Mouse (Mus musculus): ENCODE results near the gene Vstm5. TPM values are rescaled to one million over a fixed set of nuclear protein-coding genes. Genes with fewer than 3 reads are reported as not detected.

Vstm5 gene
- polyA plus RNA-seq, 1 experiment = 1.7 TPM

DNA sequence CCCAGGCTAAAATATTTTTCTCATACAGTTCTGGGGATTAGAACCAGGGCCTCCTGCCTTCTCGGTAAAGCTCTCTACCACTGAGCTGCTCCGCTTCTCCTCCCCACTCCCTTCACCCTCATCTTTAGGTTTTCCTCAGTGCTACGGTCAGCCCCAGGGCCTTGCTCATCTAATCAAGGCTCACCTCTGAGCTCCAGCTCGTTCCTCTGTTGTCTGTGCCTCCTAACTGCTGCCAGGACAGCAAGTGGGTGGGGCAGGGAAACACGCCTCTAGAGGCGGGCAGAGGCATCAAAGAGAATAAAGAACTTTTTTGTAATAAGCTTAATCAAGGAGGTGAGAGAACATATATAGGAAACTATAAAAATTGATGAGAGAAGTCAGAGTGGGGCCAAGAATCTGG, 49.0 kb downstream of the Vstm5 start:
- Histone ChIP-seq H3K36me3 (ENCODE audit: control insufficient read depth, insufficient read depth, low read length, poor library complexity, severe bottlenecking) (no peaks in the 10 kb centered on the region), H3K4me1 (ENCODE audit: control insufficient read depth, insufficient read depth, low read length) (no peaks in the 10 kb centered on the region), H3K27me3 (ENCODE audit: control insufficient read depth, insufficient read depth, low read length, poor library complexity, severe bottlenecking) (no peaks in the 10 kb centered on the region), H3K27ac (ENCODE audit: insufficient read depth, low read length) (no peak overlapping the region), H3K9me3 (replicated peaks; ENCODE audit: control insufficient read depth, insufficient read depth, low read length, poor library complexity, severe bottlenecking) (no peaks in the 10 kb centered on the region), H3K4me3 (ENCODE audit: low read depth, low read length) (no peak overlapping the region), H3K9ac (ENCODE audit: low read depth, poor library complexity, severe bottlenecking) (no peak overlapping the region)
- no peak for TF ChIP-seq CTCF (IDR thresholded peaks at IDR 0.05; ENCODE audit: low read depth, low read length)
- no peak for TF ChIP-seq EP300 (IDR thresholded peaks at IDR 0.05; ENCODE audit: insufficient read depth, low read depth, low read length)
- no peak for TF ChIP-seq POLR2A (IDR thresholded peaks at IDR 0.05; ENCODE audit: insufficient read depth, low read length)

DNA sequence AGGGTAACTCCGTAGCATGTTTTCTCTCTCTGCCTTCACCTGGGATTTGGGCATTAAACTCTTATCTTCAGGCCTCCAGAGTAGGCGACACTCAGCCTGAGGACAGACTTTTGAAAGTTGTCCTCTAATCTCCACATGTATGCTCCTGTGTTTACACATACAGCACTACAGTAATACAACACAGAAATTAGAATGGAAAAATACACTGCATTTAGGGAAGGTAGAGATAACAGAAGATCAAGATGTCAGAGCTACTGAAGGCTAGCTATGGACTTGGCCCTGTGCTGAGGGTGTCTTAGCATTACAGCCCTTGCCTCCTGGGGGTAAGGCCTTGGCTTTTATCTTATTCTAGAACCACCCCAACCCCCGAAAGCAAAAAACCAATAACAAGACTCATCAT, 49.6 kb downstream of the Vstm5 start:
- Histone ChIP-seq H3K27ac (ENCODE audit: insufficient read depth, low read length) (no peak overlapping the region), H3K9ac (ENCODE audit: low read depth, poor library complexity, severe bottlenecking) (no peak overlapping the region), H3K4me3 (ENCODE audit: low read depth, low read length) (no peak overlapping the region), H3K9me3 (replicated peaks; ENCODE audit: control insufficient read depth, insufficient read depth, low read length, poor library complexity, severe bottlenecking) (no peaks in the 10 kb centered on the region), H3K36me3 (ENCODE audit: control insufficient read depth, insufficient read depth, low read length, poor library complexity, severe bottlenecking) (no peaks in the 10 kb centered on the region), H3K27me3 (ENCODE audit: control insufficient read depth, insufficient read depth, low read length, poor library complexity, severe bottlenecking) (no peaks in the 10 kb centered on the region), H3K4me1 (ENCODE audit: control insufficient read depth, insufficient read depth, low read length) (no peaks in the 10 kb centered on the region)
- no peak for TF ChIP-seq EP300 (IDR thresholded peaks at IDR 0.05; ENCODE audit: insufficient read depth, low read depth, low read length)
- no peak for TF ChIP-seq POLR2A (IDR thresholded peaks at IDR 0.05; ENCODE audit: insufficient read depth, low read length)
- no peak for TF ChIP-seq CTCF (IDR thresholded peaks at IDR 0.05; ENCODE audit: low read depth, low read length)

DNA sequence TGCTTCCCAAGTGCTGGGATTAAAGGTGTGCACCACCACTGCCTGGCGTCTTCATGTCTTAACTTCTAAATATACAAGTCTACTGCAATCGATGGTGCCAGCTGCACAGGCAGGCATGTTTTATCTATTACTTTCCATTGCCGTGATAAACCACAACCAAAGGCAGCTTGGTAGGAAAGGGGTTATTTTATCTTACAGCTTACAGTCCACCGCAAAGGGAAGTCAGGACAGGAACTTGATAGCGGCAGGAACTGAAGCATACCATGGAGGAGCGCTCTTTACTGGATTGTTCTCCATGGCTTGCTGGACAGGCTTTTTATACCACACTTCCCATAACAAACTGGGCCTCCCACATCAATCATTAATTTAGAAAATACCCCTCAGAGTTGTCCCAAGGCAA, 50.4 kb downstream of the Vstm5 start:
- Histone ChIP-seq H3K9ac (ENCODE audit: low read depth, poor library complexity, severe bottlenecking) (no peak overlapping the region), H3K27ac (ENCODE audit: insufficient read depth, low read length) (no peak overlapping the region), H3K9me3 (replicated peaks; ENCODE audit: control insufficient read depth, insufficient read depth, low read length, poor library complexity, severe bottlenecking) (no peaks in the 10 kb centered on the region), H3K4me1 (ENCODE audit: control insufficient read depth, insufficient read depth, low read length) (no peaks in the 10 kb centered on the region), H3K36me3 (ENCODE audit: control insufficient read depth, insufficient read depth, low read length, poor library complexity, severe bottlenecking) (no peaks in the 10 kb centered on the region), H3K27me3 (ENCODE audit: control insufficient read depth, insufficient read depth, low read length, poor library complexity, severe bottlenecking) (no peaks in the 10 kb centered on the region), H3K4me3 (ENCODE audit: low read depth, low read length) (no peak overlapping the region)
- TF ChIP-seq POLR2A (IDR thresholded peaks at IDR 0.05; ENCODE audit: insufficient read depth, low read length) (no peak), EP300 (IDR thresholded peaks at IDR 0.05; ENCODE audit: insufficient read depth, low read depth, low read length) (no peak), CTCF (IDR thresholded peaks at IDR 0.05; ENCODE audit: low read depth, low read length) (no peak)

DNA sequence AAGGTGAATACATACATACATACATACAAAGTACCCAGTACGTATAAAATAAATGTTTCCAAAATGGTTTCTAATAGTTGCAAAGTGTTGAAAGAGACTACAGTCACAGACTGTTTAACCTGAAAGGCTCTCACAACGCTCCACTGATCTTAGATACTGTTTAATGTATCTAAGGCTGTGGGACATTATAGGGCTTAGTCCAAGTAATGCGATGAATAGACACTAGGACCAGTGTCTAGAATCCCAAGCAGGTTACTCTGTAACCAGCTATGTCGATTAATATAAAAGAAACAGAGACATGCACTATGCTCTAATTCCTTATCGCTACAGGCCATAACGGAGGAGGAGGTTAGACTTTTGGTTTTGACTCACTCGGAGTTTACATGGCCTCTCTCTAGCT, 58.3 kb downstream of the Vstm5 start:
- no peaks in the 10 kb centered on the region for H3K27me3 ChIP-seq (ENCODE audit: control insufficient read depth, insufficient read depth, low read length, poor library complexity, severe bottlenecking)
- no peaks in the 10 kb centered on the region for H3K4me1 ChIP-seq (ENCODE audit: control insufficient read depth, insufficient read depth, low read length)
- no peak overlapping the region for H3K9ac ChIP-seq (ENCODE audit: low read depth, poor library complexity, severe bottlenecking)
- H3K9me3 ChIP-seq (replicated peaks; ENCODE audit: control insufficient read depth, insufficient read depth, low read length, poor library complexity, severe bottlenecking) = no peaks in the 10 kb centered on the region
- H3K27ac ChIP-seq (ENCODE audit: insufficient read depth, low read length) = no peak overlapping the region
- no peak overlapping the region for H3K4me3 ChIP-seq (ENCODE audit: low read depth, low read length)
- no peaks in the 10 kb centered on the region; the same call in 1 of the 2 replicates for H3K36me3 ChIP-seq (ENCODE audit: control insufficient read depth, insufficient read depth, low read length, poor library complexity, severe bottlenecking)
- TF ChIP-seq POLR2A (IDR thresholded peaks at IDR 0.05; ENCODE audit: insufficient read depth, low read length) = no peak
- no peak for TF ChIP-seq CTCF (IDR thresholded peaks at IDR 0.05; ENCODE audit: low read depth, low read length)
- no peak for TF ChIP-seq EP300 (IDR thresholded peaks at IDR 0.05; ENCODE audit: insufficient read depth, low read depth, low read length)

DNA sequence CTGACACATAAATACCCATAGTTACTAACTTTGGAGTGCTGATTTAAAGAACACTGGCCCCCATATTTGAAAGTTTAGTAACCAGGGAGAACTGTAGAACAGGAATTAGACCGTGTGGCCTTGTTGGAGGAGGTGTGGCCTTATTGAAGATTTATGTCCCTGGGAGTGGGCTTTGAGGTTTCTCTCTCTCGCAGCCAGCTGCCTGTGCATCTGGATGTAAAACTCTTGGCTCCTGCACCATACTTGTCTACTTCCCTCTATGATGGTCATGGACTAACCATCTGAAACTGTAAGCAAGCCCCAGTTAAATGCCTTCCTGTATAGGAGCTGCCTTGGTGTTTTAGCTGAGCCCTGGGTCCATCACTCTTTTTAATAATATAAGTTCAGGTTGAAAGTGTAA, 59.6 kb downstream of the Vstm5 start:
- Histone ChIP-seq H3K4me3 (ENCODE audit: low read depth, low read length) (no peak overlapping the region), H3K27ac (ENCODE audit: insufficient read depth, low read length) (no peak overlapping the region), H3K36me3 (ENCODE audit: control insufficient read depth, insufficient read depth, low read length, poor library complexity, severe bottlenecking) (no peaks in the 10 kb centered on the region; the same call in 1 of the 2 replicates), H3K9me3 (replicated peaks; ENCODE audit: control insufficient read depth, insufficient read depth, low read length, poor library complexity, severe bottlenecking) (no peaks in the 10 kb centered on the region), H3K27me3 (ENCODE audit: control insufficient read depth, insufficient read depth, low read length, poor library complexity, severe bottlenecking) (no peaks in the 10 kb centered on the region), H3K4me1 (ENCODE audit: control insufficient read depth, insufficient read depth, low read length) (no peaks in the 10 kb centered on the region), H3K9ac (ENCODE audit: low read depth, poor library complexity, severe bottlenecking) (no peak overlapping the region)
- TF ChIP-seq CTCF (IDR thresholded peaks at IDR 0.05; ENCODE audit: low read depth, low read length) (no peak), EP300 (IDR thresholded peaks at IDR 0.05; ENCODE audit: insufficient read depth, low read depth, low read length) (no peak)

DNA sequence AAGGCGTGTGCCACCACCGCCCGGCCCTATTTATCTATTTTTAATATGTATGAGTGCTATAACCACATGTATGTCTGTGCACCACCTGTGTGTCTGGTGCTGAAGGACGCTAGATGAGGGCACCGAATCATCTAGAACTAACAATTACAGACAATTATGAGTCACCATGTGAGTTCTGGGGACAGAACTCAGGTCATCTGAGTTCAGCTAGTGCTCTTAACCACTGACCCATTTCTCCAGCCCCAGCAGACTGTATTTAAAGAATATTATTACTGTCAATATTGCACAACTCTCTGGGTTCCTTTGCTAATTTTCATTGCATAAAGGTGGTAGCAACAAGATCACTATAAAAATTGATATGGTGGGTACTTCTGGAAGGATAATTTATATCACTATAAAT, 61.2 kb downstream of the Vstm5 start:
- Histone ChIP-seq H3K9me3 (replicated peaks; ENCODE audit: control insufficient read depth, insufficient read depth, low read length, poor library complexity, severe bottlenecking) (no peaks in the 10 kb centered on the region), H3K4me1 (ENCODE audit: control insufficient read depth, insufficient read depth, low read length) (no peaks in the 10 kb centered on the region), H3K9ac (ENCODE audit: low read depth, poor library complexity, severe bottlenecking) (no peak overlapping the region), H3K4me3 (ENCODE audit: low read depth, low read length) (no peak overlapping the region), H3K27me3 (ENCODE audit: control insufficient read depth, insufficient read depth, low read length, poor library complexity, severe bottlenecking) (no peaks in the 10 kb centered on the region), H3K27ac (ENCODE audit: insufficient read depth, low read length) (no peak overlapping the region), H3K36me3 (ENCODE audit: control insufficient read depth, insufficient read depth, low read length, poor library complexity, severe bottlenecking) (no peaks in the 10 kb centered on the region; the same call in 1 of the 2 replicates)
- TF ChIP-seq POLR2A (IDR thresholded peaks at IDR 0.05; ENCODE audit: insufficient read depth, low read length) (no peak), EP300 (IDR thresholded peaks at IDR 0.05; ENCODE audit: insufficient read depth, low read depth, low read length) (no peak), CTCF (IDR thresholded peaks at IDR 0.05; ENCODE audit: low read depth, low read length) (no peak)
